Mouse (Mus musculus): ENCODE data around the gene Gm11541. TPM values are rescaled to one million over a fixed set of nuclear protein-coding genes. Genes with fewer than 3 reads are reported as not detected.

Gene Gm11541
- polyA plus RNA-seq, 1 experiment from 2014 or later, result 1.4 TPM

GRCm38 (mm10) chr11:94730261-94730660 is 26.0 kb upstream of the Gm11541 start:
- Histone ChIP-seq H3K9ac (ENCODE audit: low read depth, low read length) (no peak overlapping the region), H3K36me3 (ENCODE audit: insufficient read depth, low read length) (no peaks in the 10 kb centered on the region), H3K27me3 (ENCODE audit: insufficient read depth, low read length) (no peaks in the 10 kb centered on the region), H3K4me1 (replicated peaks; ENCODE audit: insufficient read depth, low read length) (no peaks in the 10 kb centered on the region), H3K4me2 (ENCODE audit: low read length) (no peak overlapping the region), H3K9me3 (replicated peaks; ENCODE audit: low read length) (no peaks in the 10 kb centered on the region), H3K4me3 (replicated peaks; ENCODE audit: low read depth, low read length) (no peak overlapping the region), H3K27ac (no peak overlapping the region)
- peak; percentile 92 for TF ChIP-seq CTCF (IDR thresholded peaks at IDR 0.05; ENCODE audit: low read depth)
- DNase-seq (ENCODE audit: low spot score) (peak; percentile 82), ATAC-seq (replicated peaks; ENCODE audit: low FRiP score, low read depth) (no peak)
- WGBS, result 23% methylated on average over 5 of the region's 5 CpGs

- H3K27me3 ChIP-seq (ENCODE audit: insufficient read depth, low read length), result no peaks in the 10 kb centered on the region
- TF ChIP-seq CTCF (IDR thresholded peaks at IDR 0.05; ENCODE audit: low read depth), result peak; percentile 41; the same call in 1 of the 2 replicates
- no peaks in the 10 kb centered on the region for H3K4me1 ChIP-seq (replicated peaks; ENCODE audit: insufficient read depth, low read length)
- WGBS, result 30% methylated on average over 4 of the region's 4 CpGs
- no peak overlapping the region for H3K4me2 ChIP-seq (ENCODE audit: low read length)
- H3K27ac ChIP-seq, result no peak overlapping the region
- H3K9me3 ChIP-seq (replicated peaks; ENCODE audit: low read length), result no peaks in the 10 kb centered on the region
- ATAC-seq (replicated peaks; ENCODE audit: low FRiP score, low read depth), result no peak
- H3K9ac ChIP-seq (ENCODE audit: low read depth, low read length), result no peak overlapping the region
- no peaks in the 10 kb centered on the region for H3K36me3 ChIP-seq (ENCODE audit: insufficient read depth, low read length)
- no peak for DNase-seq (ENCODE audit: low spot score)
- no peak overlapping the region for H3K4me3 ChIP-seq (replicated peaks; ENCODE audit: low read depth, low read length)
Observed at GRCm38 (mm10) chr11:94729565-94729964, 25.3 kb upstream of the Gm11541 start.

GRCm38 (mm10) chr11:94728545-94728944 is 24.2 kb upstream of the Gm11541 start:
- DNase-seq (ENCODE audit: low spot score) (no peak), ATAC-seq (replicated peaks; ENCODE audit: low FRiP score, low read depth) (no peak)
- Histone ChIP-seq H3K27ac (no peak overlapping the region), H3K27me3 (ENCODE audit: insufficient read depth, low read length) (no peaks in the 10 kb centered on the region), H3K4me1 (replicated peaks; ENCODE audit: insufficient read depth, low read length) (no peaks in the 10 kb centered on the region), H3K9ac (ENCODE audit: low read depth, low read length) (no peak overlapping the region), H3K9me3 (replicated peaks; ENCODE audit: low read length) (no peaks in the 10 kb centered on the region), H3K4me3 (replicated peaks; ENCODE audit: low read depth, low read length) (no peak overlapping the region), H3K4me2 (ENCODE audit: low read length) (no peak overlapping the region), H3K36me3 (ENCODE audit: insufficient read depth, low read length) (no peaks in the 10 kb centered on the region)
- no peak for TF ChIP-seq CTCF (IDR thresholded peaks at IDR 0.05; ENCODE audit: low read depth)
- 84% methylated on average over 3 of the region's 3 CpGs for WGBS

GRCm38 (mm10) chr11:94727306-94727705 is 23.0 kb upstream of the Gm11541 start:
- ATAC-seq (replicated peaks; ENCODE audit: low FRiP score, low read depth) (no peak), DNase-seq (ENCODE audit: low spot score) (no peak)
- Histone ChIP-seq H3K9ac (ENCODE audit: low read depth, low read length) (no peak overlapping the region), H3K4me3 (replicated peaks; ENCODE audit: low read depth, low read length) (no peak overlapping the region), H3K36me3 (ENCODE audit: insufficient read depth, low read length) (no peaks in the 10 kb centered on the region), H3K27me3 (ENCODE audit: insufficient read depth, low read length) (no peaks in the 10 kb centered on the region), H3K4me2 (ENCODE audit: low read length) (no peak overlapping the region), H3K4me1 (replicated peaks; ENCODE audit: insufficient read depth, low read length) (no peaks in the 10 kb centered on the region), H3K9me3 (replicated peaks; ENCODE audit: low read length) (no peaks in the 10 kb centered on the region), H3K27ac (no peak overlapping the region)
- TF ChIP-seq CTCF (IDR thresholded peaks at IDR 0.05; ENCODE audit: low read depth), result no peak
- WGBS, result 84% methylated on average over 3 of the region's 3 CpGs

- 0 out of 2 replicates have a peak, but pooled peaks cover 3% of the 10 kb centered on the region for H3K4me1 ChIP-seq (replicated peaks; ENCODE audit: insufficient read depth, low read length)
- H3K27me3 ChIP-seq (ENCODE audit: insufficient read depth, low read length), result no peaks in the 10 kb centered on the region; the same call in 1 of the 2 replicates
- DNase-seq (ENCODE audit: low spot score), result no peak
- no peak overlapping the region for H3K9ac ChIP-seq (ENCODE audit: low read depth, low read length)
- no peaks in the 10 kb centered on the region for H3K36me3 ChIP-seq (ENCODE audit: insufficient read depth, low read length)
- ATAC-seq (replicated peaks; ENCODE audit: low FRiP score, low read depth), result no peak
- no peak overlapping the region for H3K27ac ChIP-seq
- 85% methylated on average over 2 of the region's 2 CpGs for WGBS
- no peak overlapping the region for H3K4me2 ChIP-seq (ENCODE audit: low read length)
- TF ChIP-seq CTCF (IDR thresholded peaks at IDR 0.05; ENCODE audit: low read depth), result no peak
- no peaks in the 10 kb centered on the region for H3K9me3 ChIP-seq (replicated peaks; ENCODE audit: low read length)
- H3K4me3 ChIP-seq (replicated peaks; ENCODE audit: low read depth, low read length), result no peak overlapping the region
Observed at GRCm38 (mm10) chr11:94719216-94719615, 14.9 kb upstream of the Gm11541 start.

GRCm38 (mm10) chr11:94718113-94718909 is 14.0 kb upstream of the Gm11541 start:
- Histone ChIP-seq H3K4me3 (replicated peaks; ENCODE audit: low read depth, low read length) (no peak overlapping the region), H3K4me1 (replicated peaks; ENCODE audit: insufficient read depth, low read length) (0 out of 2 replicates have a peak, but pooled peaks cover 3% of the 10 kb centered on the region), H3K9ac (ENCODE audit: low read depth, low read length) (no peak overlapping the region), H3K27ac (no peak overlapping the region), H3K4me2 (ENCODE audit: low read length) (no peak overlapping the region), H3K27me3 (ENCODE audit: insufficient read depth, low read length) (no peaks in the 10 kb centered on the region; the same call in 1 of the 2 replicates), H3K9me3 (replicated peaks; ENCODE audit: low read length) (no peaks in the 10 kb centered on the region), H3K36me3 (ENCODE audit: insufficient read depth, low read length) (no peaks in the 10 kb centered on the region)
- WGBS, result 87% methylated on average over 7 of the region's 7 CpGs
- DNase-seq (ENCODE audit: low spot score) (no peak), ATAC-seq (replicated peaks; ENCODE audit: low FRiP score, low read depth) (no peak)
- TF ChIP-seq CTCF (IDR thresholded peaks at IDR 0.05; ENCODE audit: low read depth), result no peak

All from kidney, postnatal 0 days (tissue).